Mouse (Mus musculus) forelimb bud, embryonic 11.5 days (tissue): ENCODE data around the gene Ogfod3.

ENCODE experiments used
- DNase-seq: peaks from one replicate; pipeline ENCODE4 v3.0.0-alpha.2; 2012; ENCODE audit warnings: low read depth, low spot score

Gene Ogfod3

DNA sequence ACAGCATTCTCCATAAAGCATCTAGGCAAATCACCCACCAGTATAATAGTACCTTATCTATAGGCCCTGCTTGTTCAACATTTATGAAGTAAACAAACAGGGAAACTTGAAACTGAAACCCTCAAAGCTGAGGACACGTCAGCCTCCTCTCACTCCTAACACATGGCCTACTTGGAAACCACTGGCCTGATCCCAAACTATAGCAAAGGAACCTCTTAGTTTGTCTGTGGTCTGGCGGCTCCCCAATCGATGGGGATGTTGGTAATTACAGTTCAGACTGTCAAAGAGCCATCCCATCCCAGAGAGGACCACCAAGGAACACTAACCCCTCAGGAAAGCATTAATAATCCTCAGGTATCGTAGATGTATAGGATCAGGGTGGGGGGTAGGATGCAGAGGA lies 4.7 kb downstream of the Ogfod3 start:
- no peak for DNase-seq

DNA sequence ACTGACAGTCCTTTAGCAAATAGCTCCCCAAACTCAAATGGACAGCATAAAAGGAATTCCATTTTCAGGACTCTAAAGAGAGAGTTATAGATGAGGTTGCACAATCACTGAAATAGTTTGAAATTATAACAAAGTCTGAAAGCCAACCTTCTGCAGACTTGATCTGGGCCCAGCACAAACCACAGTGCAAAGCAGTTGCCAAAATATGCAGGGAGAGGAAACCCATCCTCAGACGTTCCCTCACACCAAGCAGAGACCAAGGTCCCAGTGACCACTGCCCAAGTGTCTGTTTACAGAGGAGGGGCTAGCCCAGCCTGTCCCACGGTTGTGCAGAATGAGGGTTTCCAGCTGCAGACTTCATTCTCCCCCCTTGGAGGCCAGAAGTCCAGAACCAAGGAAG lies 5.9 kb downstream of the Ogfod3 start:
- no peak for DNase-seq

DNA sequence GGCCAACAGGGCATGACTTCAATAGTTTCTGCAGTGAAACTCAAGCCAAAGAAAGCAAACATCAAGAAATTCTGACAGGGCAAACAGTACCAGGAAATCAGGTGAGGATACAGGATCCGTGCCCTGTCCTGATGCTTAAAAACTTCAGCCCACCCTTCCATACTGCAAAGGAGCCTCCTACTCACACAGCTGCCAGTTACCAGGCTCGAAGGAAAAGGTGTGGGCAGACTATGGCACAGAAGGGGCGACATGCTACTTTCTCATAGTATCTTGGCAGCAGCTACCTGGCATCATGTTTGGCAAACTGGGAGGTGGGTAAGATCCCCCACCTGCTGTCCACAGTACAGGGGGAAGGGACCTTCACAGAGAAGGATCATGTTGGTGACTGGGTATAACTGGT lies 11.1 kb downstream of the Ogfod3 start:
- DNase-seq, result no peak

DNA sequence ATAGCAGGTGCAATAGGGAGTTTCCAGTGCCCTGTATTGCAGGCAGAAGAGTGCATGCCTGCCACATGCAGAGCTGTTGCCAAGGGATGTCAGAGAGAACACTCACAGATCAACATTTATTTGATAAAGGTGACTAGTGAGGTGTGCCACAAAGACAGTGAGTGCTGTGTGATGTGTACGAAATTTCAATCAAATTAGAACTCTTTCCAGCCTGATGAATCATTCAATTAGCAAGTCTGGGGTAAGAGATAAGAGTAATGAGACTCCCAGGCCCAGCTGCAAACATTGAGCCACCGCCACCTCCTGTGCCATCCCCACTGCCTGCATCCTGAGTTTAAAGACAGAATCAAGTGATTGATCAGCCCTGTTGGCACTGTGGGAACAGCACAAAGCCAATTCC lies 11.8 kb downstream of the Ogfod3 start:
- no peak for DNase-seq

DNA sequence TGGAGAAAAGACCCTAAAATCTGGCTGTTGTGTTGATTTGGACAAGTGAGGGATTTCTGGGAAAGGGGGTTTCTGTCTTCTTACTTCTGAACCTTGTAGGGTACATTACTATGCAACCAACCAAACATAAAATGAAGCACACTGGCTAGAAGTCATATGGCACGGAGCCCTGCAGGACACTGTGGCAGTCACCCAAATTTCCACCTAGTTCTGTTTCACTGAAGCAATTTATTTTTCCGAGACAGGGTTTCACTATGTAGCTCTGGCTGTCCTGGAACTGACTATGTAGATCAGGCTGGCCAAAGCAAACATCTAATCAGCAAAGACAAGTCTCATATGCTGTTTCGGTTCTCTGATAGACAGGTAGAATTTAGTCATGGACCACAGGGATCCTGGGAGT lies 14.8 kb downstream of the Ogfod3 start:
- DNase-seq, result no peak

DNA sequence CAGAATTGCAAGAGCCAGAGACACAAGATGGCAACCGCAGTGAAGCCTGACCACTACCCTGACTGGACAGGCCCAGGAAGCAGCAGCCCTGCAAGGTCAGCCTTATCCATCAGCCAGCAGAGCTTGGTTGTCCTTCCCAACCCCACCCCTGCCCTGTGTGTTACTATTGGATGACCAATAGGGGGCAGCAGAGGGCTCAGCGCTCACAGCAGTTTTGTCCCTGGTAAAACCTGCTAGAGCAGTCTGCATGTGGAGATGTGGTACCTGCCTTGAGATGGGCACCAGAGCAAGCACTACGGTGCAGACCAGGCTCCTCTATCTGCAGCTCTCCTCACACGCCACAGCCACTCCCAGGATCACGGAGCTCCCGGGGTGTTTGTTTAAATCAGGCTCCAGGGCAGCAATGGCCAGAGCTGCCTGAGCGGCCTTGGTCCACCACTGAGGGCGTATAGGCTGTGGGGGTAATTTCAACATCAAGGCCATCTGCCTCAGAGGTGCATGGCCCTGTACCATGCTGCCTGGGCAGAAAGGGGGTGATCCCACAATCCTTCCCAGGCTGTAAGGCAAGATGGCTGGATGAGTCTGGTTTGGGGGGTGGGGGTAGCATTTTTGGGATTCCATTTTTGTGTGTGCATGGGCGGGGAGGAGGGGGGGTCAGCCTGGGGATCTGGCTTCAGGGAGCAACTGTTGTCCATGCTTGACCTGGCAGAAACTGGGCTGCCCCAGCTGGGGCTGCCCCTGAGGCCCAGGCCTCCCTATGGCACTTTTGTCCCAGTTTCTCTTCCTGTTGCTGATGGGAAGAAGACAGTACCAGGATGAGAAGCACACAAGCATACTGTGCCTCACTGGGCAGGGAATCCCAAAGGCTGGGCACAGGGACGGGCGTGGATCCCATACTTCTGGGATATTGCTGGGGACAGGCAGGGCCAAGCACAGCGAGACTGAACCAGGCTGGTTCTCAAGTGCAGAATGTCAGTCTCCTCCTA lies 27.9 kb downstream of the Ogfod3 start:
- peak; percentile 59 for DNase-seq

DNA sequence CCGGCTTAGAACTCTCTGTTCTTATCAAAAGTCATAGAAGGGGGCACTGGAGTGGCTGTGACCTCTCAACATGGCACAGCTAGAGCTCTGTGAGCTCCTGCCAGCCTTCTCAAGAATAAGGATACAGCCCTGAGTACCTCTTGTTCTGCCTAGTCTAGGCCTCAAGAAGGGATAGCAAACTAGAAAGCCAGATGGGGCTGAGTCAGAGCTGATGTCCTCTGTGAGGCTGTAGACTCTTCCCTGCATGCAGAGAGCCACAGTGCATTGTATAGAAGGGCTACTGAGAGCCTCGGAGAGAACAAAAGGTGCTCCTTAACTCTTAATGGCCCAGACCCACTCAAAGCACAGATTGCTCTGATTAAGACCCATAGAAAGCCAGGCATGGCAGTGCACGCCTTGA lies 30.3 kb downstream of the Ogfod3 start:
- no peak for DNase-seq

DNA sequence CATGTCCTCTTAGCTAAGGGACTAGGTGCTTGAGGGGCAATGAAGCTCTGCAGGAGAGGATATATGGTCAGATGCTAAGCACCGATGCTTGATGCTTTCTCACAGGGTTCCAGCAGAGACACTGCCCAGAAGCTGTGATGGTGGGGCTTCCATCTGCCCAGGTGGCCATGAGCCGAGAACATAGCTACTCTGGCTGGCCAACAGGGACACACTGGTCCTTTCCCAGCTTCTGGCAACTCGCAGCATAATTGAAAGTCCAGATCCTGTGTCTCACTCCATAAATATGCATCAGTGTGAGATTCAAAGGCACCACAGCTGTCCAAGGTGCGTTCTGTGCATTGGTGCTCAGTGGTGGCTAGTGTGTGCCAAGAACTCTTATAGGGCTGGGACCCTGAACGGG lies 31.3 kb downstream of the Ogfod3 start:
- no peak for DNase-seq

DNA sequence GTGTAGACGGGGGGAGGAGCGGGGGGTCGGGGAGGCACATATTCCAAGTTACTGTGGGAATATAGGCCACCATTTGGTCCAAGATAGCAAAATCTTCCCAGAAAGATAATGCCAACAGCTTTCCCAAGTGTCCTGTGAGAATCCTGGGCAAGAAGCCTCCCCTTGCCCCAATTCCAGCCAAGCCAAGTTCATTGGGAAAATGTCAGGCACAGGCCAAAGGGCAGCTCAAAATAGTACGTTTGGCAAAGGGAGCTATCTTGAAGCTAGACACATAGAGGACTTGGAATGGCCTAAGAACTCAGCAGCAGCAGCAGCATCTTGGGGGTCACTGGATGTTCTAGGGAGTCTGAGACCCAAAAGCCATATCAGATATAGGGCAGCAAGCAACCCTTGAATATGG lies 40.8 kb downstream of the Ogfod3 start:
- DNase-seq, result no peak

DNA sequence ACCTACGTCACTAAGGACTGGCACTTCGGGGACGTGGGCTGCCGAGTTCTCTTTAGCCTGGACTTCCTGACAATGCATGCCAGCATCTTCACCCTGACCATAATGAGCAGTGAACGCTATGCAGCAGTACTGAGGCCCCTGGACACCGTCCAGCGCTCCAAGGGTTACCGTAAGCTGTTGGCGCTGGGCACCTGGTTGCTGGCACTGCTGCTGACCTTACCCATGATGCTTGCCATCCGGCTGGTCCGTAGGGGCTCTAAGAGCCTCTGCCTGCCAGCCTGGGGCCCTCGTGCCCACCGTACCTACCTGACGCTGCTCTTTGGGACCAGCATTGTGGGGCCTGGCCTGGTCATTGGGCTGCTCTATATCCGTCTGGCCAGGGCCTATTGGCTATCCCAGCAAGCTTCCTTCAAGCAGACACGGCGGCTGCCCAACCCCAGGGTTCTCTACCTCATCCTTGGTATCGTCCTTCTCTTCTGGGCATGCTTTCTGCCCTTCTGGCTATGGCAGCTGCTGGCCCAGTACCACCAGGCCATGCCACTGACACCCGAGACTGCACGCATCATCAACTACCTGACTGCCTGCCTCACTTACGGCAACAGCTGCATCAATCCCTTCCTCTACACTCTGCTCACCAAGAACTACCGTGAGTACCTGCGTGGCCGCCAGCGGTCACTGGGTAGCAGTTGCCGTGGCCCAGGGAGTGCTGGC lies 43.7 kb downstream of the Ogfod3 start:
- no peak for DNase-seq

DNA sequence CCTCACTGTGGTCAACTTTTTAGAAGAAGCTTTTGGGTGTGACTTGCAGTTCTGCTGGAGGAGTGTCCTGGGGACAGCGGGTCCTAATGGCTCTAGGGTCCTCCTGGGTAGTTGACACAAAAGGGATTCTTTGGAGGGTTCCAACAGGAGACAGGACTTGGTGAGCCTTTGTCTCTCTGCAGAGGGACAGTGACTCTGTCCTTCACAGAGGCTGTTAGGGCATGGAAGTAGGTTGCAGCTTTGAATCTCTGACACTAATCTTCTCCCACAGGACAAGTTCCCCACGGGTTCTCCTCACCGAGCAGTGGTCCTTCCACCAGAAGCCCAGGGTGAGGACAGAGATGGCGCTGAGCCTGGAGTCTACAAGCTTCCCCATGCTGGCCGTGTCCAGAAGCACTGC lies 44.5 kb downstream of the Ogfod3 start, which contains the start of gene Uts2r:
TSS of gene Uts2r (plus strand) at position 301 of the 400 bp plus-strand sequence.
- no peak for DNase-seq

DNA sequence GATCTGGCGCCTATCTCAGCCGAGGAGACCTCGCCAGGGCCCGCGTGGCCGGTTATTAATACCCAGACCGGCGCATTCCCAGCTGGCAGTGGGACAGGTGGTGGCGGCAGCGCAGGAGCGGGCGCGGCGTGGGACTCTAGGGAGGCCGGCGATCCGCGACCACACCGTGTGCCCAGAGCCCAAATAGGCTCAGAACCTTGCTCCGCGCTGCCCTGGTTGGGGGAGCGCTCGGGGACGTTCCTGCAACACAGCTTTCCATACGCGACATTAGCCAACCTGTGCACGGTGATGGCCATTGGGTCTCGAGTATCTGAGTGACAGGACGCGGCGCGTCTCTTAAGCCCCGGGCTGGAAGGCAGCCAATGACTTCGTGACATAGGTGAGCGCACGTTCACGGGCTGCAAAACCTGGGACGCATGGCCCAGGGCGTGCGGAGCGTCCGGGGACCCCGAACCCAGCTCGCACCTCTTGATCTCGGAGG lies 48.1 kb downstream of the Ogfod3 start:
- DNase-seq, result no peak

DNA sequence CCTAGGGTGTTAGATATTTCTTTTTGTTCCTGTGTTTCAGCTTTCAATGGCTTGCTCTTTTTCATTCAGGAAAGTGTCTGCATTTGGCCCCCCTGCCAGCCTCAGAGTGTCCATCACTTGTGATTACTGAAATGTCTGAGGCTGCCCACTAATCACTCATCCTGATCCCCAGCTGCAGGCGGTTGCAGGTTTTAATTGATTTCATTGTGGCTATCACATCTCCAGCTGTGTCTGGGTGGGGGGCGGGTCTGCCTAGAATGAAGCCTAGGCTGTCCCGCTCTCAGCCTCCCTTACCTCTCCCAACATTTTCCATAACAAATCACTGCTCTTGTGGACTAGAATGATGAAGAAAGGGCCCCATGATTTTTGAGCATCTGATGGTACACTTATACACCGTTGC lies 50.3 kb downstream of the Ogfod3 start:
- no peak for DNase-seq

DNA sequence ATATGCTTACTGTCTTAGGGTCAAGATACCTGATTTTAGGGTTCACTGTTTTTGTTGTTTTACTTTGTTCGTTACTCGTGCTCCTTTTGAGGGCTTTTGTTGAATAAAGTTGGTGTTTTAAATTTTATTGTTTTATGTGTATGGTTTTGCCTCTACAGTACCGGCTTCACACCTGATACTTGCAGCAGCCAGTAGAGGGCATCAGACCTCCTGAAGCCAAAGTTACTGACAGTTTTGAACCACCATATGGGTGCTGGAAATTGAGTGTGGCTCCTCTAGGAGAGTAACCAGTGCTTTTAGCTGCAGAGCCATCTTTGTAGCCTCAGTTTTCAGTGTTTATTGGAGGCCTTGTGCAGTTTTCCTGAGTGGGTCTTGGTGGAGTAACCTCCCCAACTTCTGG lies 56.3 kb downstream of the Ogfod3 start:
- DNase-seq, result no peak

DNA sequence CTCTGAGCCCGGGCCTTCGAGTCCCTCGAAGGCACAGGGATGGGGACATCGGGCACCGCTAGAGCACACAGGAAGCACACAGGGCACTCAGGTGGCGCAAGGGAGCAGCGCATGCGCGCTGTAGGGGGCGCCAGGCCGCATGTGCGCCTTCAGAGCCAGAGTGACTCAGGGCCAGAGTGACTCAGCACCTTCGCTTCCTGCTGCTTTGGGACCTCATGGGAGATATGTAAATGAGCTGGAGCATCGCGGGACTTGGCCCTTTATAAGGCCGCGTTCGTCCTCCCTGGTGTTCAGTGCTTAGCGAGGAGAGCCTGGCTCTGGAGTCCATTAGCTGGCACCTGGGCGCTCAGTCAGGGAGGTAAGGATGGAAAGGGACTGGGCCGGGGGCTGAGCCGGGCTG lies 58.6 kb downstream of the Ogfod3 start, which contains the start of gene Tex19.1:
TSS of gene Tex19.1 (plus strand) at position 279 of the 400 bp plus-strand sequence.
- no peak for DNase-seq

DNA sequence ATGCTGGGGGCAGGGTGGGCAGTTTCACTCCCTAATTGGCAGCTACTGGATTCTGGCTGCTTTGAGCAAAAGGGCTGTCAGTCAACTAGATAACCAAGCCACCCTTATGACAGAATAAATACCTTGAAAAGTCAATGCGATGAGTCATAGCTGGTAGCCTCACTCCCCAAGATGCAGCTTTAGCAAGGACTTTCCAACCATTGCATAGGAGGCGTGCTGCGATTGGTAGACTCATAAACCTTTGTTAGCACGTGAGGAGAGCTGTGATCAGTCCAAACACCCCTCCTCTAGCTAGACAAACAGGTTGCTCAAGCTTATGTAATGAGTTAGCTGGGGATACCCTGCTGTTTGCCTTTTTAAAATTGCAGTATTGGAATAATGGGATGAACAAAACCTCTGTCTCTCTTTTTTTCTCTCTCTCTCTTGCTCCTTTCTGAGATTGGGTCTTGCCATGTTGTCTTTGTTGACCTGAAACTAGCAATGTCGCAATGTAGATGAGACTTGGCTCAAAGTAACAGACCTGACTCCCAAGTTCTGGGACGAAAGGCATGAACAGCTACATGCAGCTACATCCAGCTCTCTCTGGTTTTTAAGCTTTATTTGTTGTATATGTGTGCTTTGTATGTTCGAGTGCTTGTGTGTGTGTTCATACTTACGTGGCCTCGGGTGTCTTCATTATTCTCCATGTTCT lies 61.0 kb downstream of the Ogfod3 start:
- no peak for DNase-seq

DNA sequence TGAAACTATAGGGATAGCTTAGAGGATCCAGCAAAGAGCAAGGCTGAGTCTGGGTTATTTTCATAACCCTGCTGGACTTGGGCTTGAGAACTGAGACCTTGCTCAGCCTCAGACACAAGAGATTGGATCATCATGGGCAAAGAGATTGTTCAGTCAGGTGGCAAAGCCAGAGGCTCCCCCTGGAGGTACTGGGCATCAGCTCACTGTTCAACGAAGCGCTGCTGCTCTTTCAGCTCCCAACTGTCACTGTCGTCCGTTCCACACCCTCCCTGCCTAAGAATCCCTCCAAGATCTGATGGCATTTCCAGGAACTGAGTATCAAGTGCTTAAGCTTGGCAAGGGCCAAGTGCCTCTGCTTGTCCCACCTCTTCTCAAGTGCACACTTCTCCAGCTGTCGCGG lies 65.8 kb downstream of the Ogfod3 start:
- no peak for DNase-seq

DNA sequence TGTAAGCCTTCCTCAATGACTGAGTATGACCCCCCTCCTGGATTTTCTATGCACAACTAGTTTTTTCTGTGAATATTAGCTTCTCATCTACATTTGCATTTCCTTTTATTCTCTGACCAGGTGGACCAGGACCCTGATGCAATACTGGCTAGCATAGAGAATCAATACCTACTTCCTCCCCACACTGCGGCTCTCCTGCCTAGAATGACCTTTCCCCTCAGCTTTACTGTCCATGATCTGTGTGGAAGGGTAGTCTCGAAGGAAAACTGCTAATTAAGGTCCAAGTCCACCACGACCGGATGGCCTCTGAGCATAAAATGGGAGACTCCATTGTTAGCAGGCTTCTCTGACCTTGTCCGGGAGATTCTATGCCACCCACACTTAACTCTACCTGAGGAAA lies 66.8 kb downstream of the Ogfod3 start:
- DNase-seq, result no peak

DNA sequence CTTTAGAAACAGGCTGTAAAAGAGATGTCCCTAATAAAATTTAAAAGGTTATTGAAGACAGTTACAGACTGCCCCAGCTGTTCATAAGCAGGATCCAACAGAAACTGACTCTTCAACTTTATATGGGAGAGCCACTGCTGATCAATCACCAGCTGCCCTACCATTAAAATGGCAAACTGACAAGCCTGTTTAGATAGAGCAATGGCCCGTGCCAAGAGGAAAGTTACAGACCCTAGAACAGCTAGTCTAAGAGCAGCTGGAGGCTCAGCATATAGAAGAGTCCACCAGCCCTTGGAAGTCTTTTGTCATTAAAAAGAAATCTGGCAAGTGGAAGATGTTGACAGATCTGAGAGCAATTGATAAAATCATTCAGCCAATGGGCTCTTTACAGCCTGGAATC lies 69.9 kb downstream of the Ogfod3 start:
- DNase-seq, result no peak

DNA sequence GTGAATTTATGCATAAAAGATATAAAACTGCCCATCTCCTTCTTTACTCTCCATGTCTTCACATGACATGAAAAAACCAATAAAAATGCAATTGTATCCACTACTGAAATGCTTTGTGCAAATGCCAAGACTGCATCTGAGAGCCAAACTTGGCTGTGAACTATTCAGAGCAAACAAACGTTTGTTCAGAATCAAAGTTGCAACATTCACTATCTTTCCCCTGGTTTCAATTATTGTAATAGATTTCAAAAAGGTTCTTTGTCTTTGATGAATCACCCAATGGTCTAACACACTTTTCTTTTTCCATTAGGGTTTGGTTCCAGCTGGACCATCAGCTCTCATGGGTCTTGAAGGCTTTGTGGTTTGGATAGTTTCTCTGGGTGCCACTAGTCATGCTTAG lies 74.9 kb downstream of the Ogfod3 start:
- no peak for DNase-seq
